Mouse (Mus musculus) brain, embryonic 14.5 days (tissue): ENCODE measurements around the gene Arid1a.

Experiments
- CTCF ChIP-seq: fragments of 200-500 bp; IDR thresholded peaks from 2 replicates; pipeline ENCODE4 v1.5.1; 2012; ENCODE audit warnings: inconsistent platforms, mild to moderate bottlenecking, moderate library complexity, borderline replicate concordance; ENCODE audit not compliant: insufficient read depth, insufficient read length; ENCODE audit errors: extremely low read depth
- POLR2A ChIP-seq: fragments of 200-500 bp; IDR thresholded peaks from 2 replicates; pipeline ENCODE4 v1.6.1; 2012; ENCODE audit warnings: mild to moderate bottlenecking, inconsistent platforms, borderline replicate concordance; ENCODE audit not compliant: poor library complexity, insufficient read depth, insufficient read length, severe bottlenecking; ENCODE audit errors: extremely low read depth

DNA sequence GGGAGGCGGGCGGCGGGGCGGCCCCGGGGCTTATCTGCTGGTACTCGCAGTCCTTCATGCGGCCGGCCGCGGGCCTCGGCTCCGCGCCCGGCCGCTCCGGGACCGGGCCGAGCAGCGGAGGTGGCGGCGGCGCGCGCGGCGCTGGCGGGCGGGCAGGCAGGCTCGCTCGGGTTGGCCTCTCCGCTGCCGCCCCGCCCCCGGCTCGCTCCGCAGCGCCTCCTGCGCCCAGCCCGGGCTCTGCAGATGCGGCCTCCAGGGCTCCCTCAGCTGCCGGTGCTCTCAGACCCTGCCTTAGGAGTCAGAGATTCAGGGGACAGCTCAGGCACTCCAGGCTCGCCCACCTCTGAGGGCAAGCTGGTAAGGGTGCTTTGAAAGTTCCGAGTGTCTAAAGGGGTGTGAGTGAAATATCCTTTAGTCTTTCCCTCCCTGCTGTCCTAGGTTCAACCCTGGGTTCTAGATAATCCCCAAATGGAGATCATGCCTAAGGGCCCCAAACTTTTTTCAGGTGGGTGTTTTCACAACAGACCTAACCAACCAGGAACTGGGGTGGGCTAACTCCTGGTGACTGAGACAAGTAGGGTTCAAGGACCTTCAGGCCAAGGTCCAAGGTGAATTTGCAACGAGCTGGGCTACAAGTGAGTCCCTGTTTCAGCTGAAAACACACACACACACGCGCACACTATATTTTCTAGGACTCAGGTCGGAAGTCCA is 123.1 kb downstream of the Arid1a start:
- TF ChIP-seq CTCF: peak; percentile 76
- TF ChIP-seq POLR2A: peak; percentile 59; the same call in 1 of the 2 replicates
